Mouse (Mus musculus): ENCODE data around the gene Ugt1a6b. TPM values are rescaled to one million over a fixed set of nuclear protein-coding genes. Genes with fewer than 3 reads are reported as not detected.

Ugt1a6b gene
- polyA plus RNA-seq, 1 experiment: not detected

DNA sequence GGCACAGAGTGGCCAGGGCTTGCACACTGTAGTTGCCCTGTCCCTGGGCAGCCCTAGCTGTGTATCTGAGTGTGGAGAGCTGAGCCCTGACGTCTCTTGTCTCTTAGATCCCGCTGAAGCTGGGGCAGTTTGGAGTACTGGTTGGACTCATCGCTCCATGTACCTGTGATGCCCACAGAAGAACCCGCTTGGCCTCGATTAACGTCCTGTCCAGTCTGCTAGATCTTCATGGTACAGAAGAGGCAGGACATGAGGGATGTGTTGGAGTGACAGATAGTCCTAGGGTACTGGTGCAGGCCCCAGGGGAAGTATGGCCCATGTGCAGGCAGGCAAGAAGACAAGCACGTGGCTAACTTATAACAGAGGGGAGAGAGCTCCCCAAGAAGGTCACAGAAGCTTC is 146.5 kb downstream of the Ugt1a6b start:
- H3K27me3 ChIP-seq (ENCODE audit: control insufficient read depth): peaks cover 2% of the 10 kb centered on the region; the same call in 1 of the 2 replicates
- H3K4me3 ChIP-seq (replicated peaks): no peak overlapping the region
- TF ChIP-seq TAL1 (IDR thresholded peaks at IDR 0.05; ENCODE audit: low read length) (no peak), GATA1 (IDR thresholded peaks at IDR 0.05; ENCODE audit: low read length) (no peak)
- peaks cover 65% of the 10 kb centered on the region for H3K9me3 ChIP-seq (ENCODE audit: control insufficient read depth, low read length)
- no peaks in the 10 kb centered on the region for H3K36me3 ChIP-seq (ENCODE audit: control insufficient read depth)
- no peaks in the 10 kb centered on the region for H3K4me1 ChIP-seq (ENCODE audit: control insufficient read depth)

DNA sequence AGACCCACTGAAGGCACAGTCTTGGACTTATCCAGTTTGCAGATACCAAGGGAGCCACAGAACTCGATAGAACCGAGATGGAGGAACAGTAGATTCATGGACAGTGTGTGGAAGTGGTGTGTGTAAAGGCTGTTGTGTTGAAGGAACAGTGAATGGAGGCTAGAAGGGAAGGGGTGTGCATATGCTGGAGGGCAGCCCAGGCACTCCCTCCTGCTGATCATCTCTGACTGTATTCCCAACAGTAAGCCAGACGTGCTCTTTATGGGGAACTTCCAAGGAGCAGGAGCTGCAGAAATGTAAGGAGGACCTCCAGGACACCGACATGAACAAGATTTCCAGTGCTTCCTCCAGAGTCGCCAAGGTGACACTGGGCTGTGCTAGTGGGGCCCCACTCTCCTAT is 147.0 kb downstream of the Ugt1a6b start:
- Histone ChIP-seq H3K9me3 (ENCODE audit: control insufficient read depth, low read length) (peaks cover 66% of the 10 kb centered on the region), H3K4me3 (replicated peaks) (no peak overlapping the region), H3K27me3 (ENCODE audit: control insufficient read depth) (peaks cover 2% of the 10 kb centered on the region; the same call in 1 of the 2 replicates), H3K4me1 (ENCODE audit: control insufficient read depth) (no peaks in the 10 kb centered on the region), H3K36me3 (ENCODE audit: control insufficient read depth) (no peaks in the 10 kb centered on the region)
- TF ChIP-seq TAL1 (IDR thresholded peaks at IDR 0.05; ENCODE audit: low read length) (no peak), GATA1 (IDR thresholded peaks at IDR 0.05; ENCODE audit: low read length) (no peak)

DNA sequence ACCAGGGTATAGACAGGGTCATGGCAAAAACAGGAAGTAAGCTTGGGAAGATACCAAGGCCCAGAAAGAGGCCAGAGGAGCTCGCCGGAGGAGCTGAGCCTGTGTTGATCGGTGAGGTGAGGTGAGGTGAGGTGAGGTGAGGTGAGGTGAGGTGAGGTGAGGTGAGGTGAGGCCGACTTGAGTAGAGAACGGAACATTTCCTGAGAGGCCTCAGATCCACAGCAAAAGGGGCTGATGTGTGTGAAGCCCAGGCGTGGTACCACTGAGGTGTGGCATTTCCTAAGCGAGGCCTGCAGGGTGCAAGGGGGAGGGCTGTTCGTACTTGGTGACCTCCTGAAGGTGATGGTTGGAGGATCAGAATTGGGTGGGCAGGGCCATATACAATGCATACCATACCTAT is 150.1 kb downstream of the Ugt1a6b start:
- peaks cover 60% of the 10 kb centered on the region for H3K9me3 ChIP-seq (ENCODE audit: control insufficient read depth, low read length)
- no peaks in the 10 kb centered on the region for H3K36me3 ChIP-seq (ENCODE audit: control insufficient read depth)
- TF ChIP-seq GATA1 (IDR thresholded peaks at IDR 0.05; ENCODE audit: low read length) (no peak), TAL1 (IDR thresholded peaks at IDR 0.05; ENCODE audit: low read length) (no peak)
- no peak overlapping the region for H3K4me3 ChIP-seq (replicated peaks)
- H3K4me1 ChIP-seq (ENCODE audit: control insufficient read depth): no peaks in the 10 kb centered on the region
- 0 out of 2 replicates have a peak, but pooled peaks cover 2% of the 10 kb centered on the region for H3K27me3 ChIP-seq (ENCODE audit: control insufficient read depth)

DNA sequence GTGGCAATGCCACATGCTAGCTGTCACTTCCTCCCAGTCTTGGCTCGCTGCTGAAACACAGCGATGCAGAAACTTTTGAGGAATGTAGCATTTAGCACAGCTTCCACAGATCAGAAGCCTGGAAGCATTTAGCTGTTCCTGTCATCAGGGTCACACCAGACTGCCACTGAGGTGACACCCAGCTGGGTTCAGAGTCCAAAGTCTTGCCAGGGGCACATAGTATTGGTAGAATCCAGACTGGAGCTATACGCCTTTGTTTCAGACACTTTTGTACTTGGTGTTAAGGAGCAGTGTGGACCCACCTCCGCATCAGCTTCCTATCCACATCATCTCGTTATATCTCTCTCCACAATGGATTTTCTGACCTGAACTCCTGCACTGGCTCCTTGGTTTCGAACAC is 150.5 kb downstream of the Ugt1a6b start:
- Histone ChIP-seq H3K9me3 (ENCODE audit: control insufficient read depth, low read length) (peaks cover 55% of the 10 kb centered on the region), H3K4me1 (ENCODE audit: control insufficient read depth) (no peaks in the 10 kb centered on the region), H3K36me3 (ENCODE audit: control insufficient read depth) (no peaks in the 10 kb centered on the region), H3K4me3 (replicated peaks) (no peak overlapping the region), H3K27me3 (ENCODE audit: control insufficient read depth) (0 out of 2 replicates have a peak, but pooled peaks cover 2% of the 10 kb centered on the region)
- TF ChIP-seq GATA1 (IDR thresholded peaks at IDR 0.05; ENCODE audit: low read length) (no peak), TAL1 (IDR thresholded peaks at IDR 0.05; ENCODE audit: low read length) (no peak)

DNA sequence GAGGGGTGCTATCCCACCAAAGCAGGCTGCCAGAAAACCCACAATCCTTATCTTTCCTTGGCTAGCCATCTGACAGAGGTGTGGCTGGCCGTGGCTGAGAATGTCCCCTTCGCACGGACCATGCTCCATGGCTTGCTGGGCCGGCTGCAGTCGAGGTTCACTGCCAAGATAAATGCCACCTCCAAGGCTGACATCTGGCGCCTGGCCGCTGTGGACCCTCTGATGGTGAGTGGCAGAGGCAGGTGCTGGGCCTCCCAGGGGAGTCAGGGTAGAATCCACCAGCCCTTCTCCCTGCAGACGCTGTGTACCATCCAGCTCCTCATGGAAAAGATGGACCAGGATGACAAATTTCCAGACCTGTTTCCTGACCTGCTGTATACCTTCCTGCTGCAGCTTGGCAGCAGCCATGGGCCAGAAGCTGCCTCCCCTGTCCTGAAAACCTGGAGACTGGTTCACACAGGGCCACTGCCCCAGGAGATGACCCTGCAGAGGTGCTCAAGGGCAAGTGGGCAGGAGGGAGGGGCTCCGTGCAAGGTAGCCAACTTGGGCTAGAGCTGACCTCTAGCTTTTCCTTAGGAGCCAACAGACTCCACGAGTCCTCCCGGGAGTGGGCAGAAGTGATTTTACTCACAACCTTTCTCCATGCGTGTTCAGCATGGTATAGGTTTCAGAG is 151.9 kb downstream of the Ugt1a6b start:
- Histone ChIP-seq H3K4me3 (replicated peaks) (no peak overlapping the region), H3K9me3 (ENCODE audit: control insufficient read depth, low read length) (peaks cover 42% of the 10 kb centered on the region), H3K4me1 (ENCODE audit: control insufficient read depth) (peaks cover 7% of the 10 kb centered on the region), H3K36me3 (ENCODE audit: control insufficient read depth) (peaks cover 8% of the 10 kb centered on the region), H3K27me3 (ENCODE audit: control insufficient read depth) (0 out of 2 replicates have a peak, but pooled peaks cover 2% of the 10 kb centered on the region)
- no peak for TF ChIP-seq GATA1 (IDR thresholded peaks at IDR 0.05; ENCODE audit: low read length)
- no peak for TF ChIP-seq TAL1 (IDR thresholded peaks at IDR 0.05; ENCODE audit: low read length)

DNA sequence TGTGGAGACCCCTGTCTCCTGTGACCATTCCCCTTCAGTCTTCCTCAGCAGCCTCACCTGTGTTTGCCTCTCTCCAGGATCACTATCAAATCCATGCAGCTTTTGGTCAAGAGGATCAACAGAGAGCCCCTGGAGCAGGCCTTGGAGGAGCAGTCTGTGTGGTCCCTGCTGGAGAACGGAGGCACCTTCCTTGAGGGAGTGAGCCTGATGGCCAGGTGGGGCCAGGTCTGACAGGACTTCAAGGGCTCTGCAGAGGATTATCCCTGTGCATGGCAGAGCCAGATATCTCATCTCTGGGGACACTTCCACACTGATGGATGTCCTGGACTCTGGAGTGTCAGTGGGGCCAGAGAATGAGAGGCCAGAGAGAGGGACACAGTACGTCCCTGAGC is 152.4 kb downstream of the Ugt1a6b start:
- peaks cover 37% of the 10 kb centered on the region for H3K9me3 ChIP-seq (ENCODE audit: control insufficient read depth, low read length)

DNA sequence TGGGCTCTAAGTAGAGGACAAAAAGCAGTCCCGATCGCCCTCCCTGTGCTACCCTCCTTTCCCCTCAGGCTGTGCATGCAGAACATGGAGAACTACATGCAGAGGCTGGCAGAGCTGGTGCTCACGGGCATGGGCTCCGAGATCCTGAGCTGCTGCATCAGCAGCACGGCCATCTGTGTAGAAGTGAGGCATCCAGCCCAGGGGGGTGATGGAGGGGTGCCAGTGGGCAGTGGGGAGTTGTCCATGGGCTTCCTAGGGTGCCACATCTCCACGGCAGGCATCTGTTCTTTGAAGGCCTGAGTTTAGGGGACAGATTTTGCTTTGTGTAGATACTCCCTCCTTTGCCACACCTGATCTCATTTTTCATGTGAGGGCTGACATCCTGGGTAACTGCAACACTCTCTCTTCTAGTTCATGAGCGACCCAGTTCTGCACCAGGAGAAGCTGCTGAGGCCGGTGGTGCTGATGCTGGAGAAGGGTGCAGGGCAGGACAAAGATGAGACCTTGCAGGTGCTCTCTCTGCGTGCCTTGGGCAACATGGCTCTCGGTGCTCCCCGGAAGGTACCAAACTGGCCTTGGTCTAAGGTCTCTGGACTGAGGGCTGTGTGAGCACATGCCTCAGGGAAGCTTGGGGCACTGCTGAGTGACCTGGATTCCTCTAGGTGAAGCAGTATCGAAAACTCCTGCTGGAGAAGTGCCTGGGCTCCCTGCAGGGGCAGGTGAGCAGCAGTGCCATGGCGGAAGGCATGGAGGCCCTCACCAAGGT is 153.1 kb downstream of the Ugt1a6b start:
- no peak for TF ChIP-seq TAL1 (IDR thresholded peaks at IDR 0.05; ENCODE audit: low read length)
- no peak; the same call in 1 of the 2 replicates for TF ChIP-seq GATA1 (IDR thresholded peaks at IDR 0.05; ENCODE audit: low read length)
- Histone ChIP-seq H3K9me3 (ENCODE audit: control insufficient read depth, low read length) (peaks cover 34% of the 10 kb centered on the region), H3K4me1 (ENCODE audit: control insufficient read depth) (peaks cover 13% of the 10 kb centered on the region), H3K27me3 (ENCODE audit: control insufficient read depth) (0 out of 2 replicates have a peak, but pooled peaks cover 2% of the 10 kb centered on the region), H3K36me3 (ENCODE audit: control insufficient read depth) (peaks cover 21% of the 10 kb centered on the region), H3K4me3 (replicated peaks) (no peak overlapping the region)

More for the DNA sequence above, 152.4 kb downstream of the Ugt1a6b start:
- TF ChIP-seq TAL1 (IDR thresholded peaks at IDR 0.05; ENCODE audit: low read length): no peak
- TF ChIP-seq GATA1 (IDR thresholded peaks at IDR 0.05; ENCODE audit: low read length): no peak
- Histone ChIP-seq H3K27me3 (ENCODE audit: control insufficient read depth) (0 out of 2 replicates have a peak, but pooled peaks cover 2% of the 10 kb centered on the region), H3K36me3 (ENCODE audit: control insufficient read depth) (peaks cover 14% of the 10 kb centered on the region), H3K4me3 (replicated peaks) (no peak overlapping the region), H3K4me1 (ENCODE audit: control insufficient read depth) (peaks cover 9% of the 10 kb centered on the region)

DNA sequence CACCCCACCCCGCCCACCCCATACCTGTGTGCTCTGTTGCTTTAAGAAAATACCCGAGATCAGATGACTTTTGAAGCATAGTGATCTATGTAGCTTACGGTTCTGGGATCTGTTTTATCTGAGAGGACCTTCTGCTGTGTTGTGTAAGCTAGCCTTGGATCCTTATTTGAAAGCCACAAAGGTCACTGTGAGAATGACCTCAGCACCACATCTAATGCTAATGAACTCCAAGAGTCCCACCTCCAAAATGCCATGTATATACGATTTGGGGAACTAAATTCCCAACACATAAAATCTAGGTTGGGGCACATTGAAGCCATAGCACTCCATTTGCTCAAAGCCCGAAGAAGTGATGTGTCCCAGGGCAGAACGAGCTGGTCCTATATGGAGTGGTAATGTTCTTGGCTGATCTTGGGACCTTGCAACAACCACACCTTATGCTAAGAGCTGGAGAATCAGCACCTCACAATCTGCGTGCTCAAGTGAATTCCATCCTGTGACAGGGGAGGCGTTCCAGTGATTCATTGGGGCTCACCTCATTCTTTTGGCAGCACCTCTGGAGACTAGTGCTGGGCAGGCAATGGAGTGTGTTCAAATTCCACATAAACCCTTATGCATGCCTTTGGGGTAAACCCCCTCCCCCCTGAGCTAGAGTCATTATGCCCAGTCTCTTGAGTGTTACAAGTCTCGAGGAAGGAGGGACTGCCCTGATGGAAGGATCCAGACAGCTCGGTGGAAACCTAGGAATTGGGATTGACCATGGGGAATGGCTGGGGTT is 154.0 kb downstream of the Ugt1a6b start:
- Histone ChIP-seq H3K4me3 (replicated peaks) (no peak overlapping the region), H3K36me3 (ENCODE audit: control insufficient read depth) (peaks cover 30% of the 10 kb centered on the region), H3K9me3 (ENCODE audit: control insufficient read depth, low read length) (peaks cover 33% of the 10 kb centered on the region), H3K27me3 (ENCODE audit: control insufficient read depth) (0 out of 2 replicates have a peak, but pooled peaks cover 2% of the 10 kb centered on the region), H3K4me1 (ENCODE audit: control insufficient read depth) (peaks cover 21% of the 10 kb centered on the region)
- TF ChIP-seq TAL1 (IDR thresholded peaks at IDR 0.05; ENCODE audit: low read length) (no peak), GATA1 (IDR thresholded peaks at IDR 0.05; ENCODE audit: low read length) (no peak)

Data from erythroblast, embryonic 14.5 days (primary cell).